Mouse (Mus musculus) WW6 (cell line): ENCODE data around the gene Ube3a.

ENCODE experiments used
- DNase-seq: peaks from one replicate; pipeline ENCODE4 v3.0.0-alpha.2; 2013; ENCODE audit warnings: low read depth, low spot score

The Ube3a gene

GRCm38 (mm10) chr7:59228045-59228865 is at the start of gene Ube3a:
Gene Ube3a, plus strand, starts transcription at chr7:59228750.
- peak; percentile 86 for DNase-seq

- DNase-seq: no peak
Measured at GRCm38 (mm10) chr7:59192831-59193230, 35.7 kb upstream of the Ube3a start.

GRCm38 (mm10) chr7:59214911-59215310 is 13.6 kb upstream of the Ube3a start:
- DNase-seq: no peak

GRCm38 (mm10) chr7:59221244-59221643 is 7.3 kb upstream of the Ube3a start:
- DNase-seq: no peak

GRCm38 (mm10) chr7:59228866-59229182 is 274 bp downstream of the Ube3a start:
- DNase-seq: peak; percentile 48

DNA sequence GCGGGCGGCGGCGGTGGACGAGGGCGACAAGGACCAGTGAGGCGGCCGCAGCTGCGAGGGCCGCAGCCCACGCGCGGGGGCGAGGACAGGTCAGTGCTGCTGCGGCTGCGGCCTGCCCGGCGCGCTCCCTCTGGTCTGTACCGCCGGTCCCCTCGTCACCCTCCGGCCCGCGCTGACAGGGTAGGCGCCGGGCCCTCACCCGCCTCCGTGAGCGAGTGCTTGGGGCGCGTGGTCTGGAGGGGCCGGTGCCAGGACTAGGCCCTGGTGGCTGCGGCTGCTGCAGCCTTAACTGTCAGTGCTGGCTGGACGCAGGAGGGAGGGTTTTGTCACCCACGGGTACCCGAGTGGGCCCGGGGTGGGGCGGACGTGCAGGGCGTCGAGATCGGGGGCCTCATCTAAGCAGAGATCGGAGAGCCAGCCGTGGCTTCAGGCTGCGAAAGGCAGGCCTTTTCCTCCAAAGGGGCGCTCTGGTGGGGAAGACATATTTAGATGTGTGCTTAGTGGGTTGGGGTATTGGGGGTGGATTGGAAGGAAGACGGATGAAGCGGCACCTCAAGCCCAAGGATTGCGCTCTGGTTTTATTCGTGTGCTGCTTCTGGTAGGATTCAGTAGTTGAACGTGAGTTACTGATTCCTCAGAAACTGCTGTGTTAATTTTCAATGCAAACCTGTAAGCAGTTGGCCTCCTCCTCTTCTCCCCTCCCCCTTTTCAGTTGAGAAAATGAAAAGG is 797 bp downstream of the Ube3a start:
- DNase-seq: no peak

GRCm38 (mm10) chr7:59230304-59230703 is 1.8 kb downstream of the Ube3a start:
- DNase-seq: no peak

- no peak for DNase-seq
Measured at GRCm38 (mm10) chr7:59230768-59231167, 2.2 kb downstream of the Ube3a start.

DNA sequence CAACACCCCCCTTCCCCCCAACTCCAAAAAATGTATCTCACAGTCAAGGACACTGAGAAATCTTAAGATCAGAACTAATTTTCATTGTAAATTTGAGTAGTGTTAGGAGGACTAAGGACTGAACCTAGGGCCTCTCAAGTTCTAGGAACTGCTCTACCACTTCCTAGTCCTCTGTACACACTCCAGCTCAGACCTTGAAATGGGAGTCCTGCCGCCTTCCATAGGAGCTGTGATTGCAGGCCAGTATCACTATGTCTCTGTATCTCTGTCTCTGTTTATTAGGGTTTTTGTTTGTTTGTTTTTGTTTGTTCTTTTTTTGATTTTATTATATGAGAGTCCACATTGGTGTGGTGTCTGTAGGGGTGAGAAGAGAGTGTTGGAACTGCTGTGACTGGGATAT is 3.4 kb downstream of the Ube3a start:
- no peak for DNase-seq

DNA sequence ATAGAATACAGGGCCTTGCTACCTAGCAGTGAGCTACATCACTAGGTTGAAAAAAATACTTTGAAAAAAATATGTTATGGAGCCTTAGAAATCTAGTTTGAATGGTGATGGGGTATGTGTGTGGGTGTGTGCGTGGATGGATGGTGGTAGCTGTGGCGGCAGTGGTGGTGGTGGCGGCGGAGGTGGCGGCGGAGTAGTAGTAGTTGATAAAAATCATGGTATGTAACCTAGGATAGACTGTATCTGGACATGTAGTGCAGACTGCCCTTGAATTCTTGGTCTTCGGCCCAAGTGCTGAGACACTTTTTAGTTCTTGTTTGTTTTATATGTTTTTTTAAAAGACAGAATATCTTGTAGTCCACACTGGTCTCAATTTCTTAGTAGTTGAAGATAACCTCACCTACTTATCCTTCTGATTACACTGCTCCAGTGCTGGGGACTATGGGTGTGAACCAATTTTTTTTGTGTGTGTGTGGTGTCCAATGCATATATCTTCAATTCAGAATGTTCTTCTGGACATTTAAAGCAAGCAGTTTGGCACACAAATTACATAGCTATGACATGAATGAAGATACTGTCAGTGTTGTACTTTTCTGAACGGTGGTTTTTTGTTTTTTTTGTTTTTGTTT is 6.3 kb downstream of the Ube3a start:
- DNase-seq: no peak

DNA sequence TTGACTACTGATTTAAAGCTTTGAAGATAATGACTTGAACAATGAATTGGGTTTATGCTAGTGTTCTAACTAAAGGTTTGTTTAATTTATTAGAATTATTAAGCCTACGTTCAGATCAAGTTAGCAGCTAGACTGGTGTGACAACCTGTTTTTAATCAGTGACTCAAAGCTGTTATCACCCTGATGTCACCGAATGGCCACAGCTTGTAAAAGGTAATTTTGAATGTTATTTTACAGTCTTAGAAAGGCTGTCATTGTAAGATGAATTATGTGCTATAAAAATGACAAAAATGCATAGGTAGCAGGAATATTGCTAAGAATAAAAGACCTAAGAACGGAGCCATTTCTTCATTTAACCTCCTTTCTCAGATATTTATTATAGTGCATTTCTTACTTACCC is 14.7 kb downstream of the Ube3a start:
- no peak for DNase-seq

GRCm38 (mm10) chr7:59245541-59245940 is 17.0 kb downstream of the Ube3a start:
- no peak for DNase-seq

DNA sequence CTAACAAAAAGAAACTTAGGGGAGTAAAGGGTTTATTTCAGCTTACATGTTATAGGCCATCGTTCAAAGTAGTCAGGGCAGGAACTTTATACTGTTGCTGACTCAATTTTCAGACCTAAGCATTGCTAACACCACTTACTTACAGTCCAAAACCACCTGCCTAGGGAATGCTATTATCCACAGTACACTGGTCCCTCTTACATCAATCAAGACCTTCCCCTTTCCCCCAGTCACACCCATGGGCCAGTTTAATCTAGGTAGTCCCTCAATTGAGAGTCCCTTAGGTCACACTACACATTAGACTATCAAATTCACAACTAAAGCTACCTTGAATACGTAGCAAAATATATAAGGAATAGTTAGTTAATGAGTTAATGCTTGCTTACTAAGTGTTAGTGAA is 24.8 kb downstream of the Ube3a start:
- DNase-seq: no peak

DNA sequence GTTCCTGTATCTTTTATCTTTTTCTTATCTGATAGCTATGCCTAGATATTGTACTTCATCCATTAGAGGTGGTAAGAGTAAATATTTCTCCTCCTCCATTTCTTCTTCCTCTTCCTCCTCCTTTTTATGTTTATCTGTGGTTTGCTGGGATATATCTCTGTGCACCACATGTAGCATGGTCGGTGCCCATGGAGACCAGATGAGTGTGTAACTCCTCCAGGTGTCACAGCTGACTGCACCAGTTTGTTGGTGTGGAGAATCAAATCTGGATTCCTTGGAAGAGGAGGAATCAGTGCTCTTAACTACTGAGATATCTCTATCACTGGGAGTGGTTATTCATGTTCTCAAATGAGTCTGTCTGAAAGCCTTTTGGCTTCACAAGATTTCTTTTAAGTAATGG is 37.0 kb downstream of the Ube3a start:
- no peak for DNase-seq

- no peak for DNase-seq
Measured at GRCm38 (mm10) chr7:59271775-59272174, 43.2 kb downstream of the Ube3a start.

GRCm38 (mm10) chr7:59312576-59312975 is 84.0 kb downstream of the Ube3a start:
- DNase-seq: no peak

- DNase-seq: no peak
Measured at GRCm38 (mm10) chr7:59322759-59323158, 94.2 kb downstream of the Ube3a start.
